Mouse (Mus musculus) kidney, adult 2 months (tissue): ENCODE measurements around the gene Taf8.

Source experiments
- CTCF ChIP-seq: fragments of 200-500 bp; conservative IDR thresholded peaks from 2 replicates; pipeline ENCODE4 v1.5.1; 2011; ENCODE audit warnings: low read depth, mild to moderate bottlenecking, control low read depth, low read length, moderate library complexity, mixed read lengths; ENCODE audit not compliant: insufficient read depth, insufficient read length
- POLR2A ChIP-seq: fragments of 200-500 bp; IDR thresholded peaks from one replicate; pipeline ENCODE4 v1.6.1; 2011; ENCODE audit warnings: low read depth, low read length, control low read depth

DNA sequence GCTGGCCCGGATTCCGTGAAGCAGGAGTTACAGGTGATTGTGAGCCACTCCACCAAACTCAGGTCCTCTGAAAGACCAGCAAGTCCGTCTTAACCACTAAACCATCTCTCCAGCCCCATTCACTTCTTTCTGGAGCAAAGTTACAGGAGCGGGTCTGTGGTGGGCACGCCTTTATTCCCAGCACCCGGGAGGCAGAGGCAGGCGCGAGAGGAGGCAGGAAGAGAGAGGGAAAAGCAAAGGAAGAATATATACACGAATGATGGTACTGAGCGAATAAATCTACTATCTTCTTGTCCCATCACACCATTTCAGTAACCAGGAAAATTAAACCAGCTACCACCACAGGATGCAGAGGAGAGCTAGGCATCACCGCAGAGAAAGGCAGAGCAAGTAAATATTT lies 561 bp downstream of the Taf8 start:
- no peak for TF ChIP-seq CTCF
- TF ChIP-seq POLR2A = no peak
